Mouse (Mus musculus) T-helper 1 cell (primary cell): ENCODE results near the gene Iqcj.

Experiments used
- in situ Hi-C: fragments of 300-600 bp; cut with MboI, MseI; formaldehyde crosslinking; loops from one replicate; pipeline ENCODE4 v1.15.1; 2025; ENCODE audit warnings: high pct_unique_total_duplicates

Gene Iqcj

GRCm38 (mm10) chr3:67892026-67892705 is at the start of gene Iqcj, which contains the start of gene Iqschfp:
Gene Iqcj (plus strand): TSS chr3:67892220.
Gene Iqschfp (plus strand): TSS chr3:67892232.
- in situ Hi-C loops: no loop called here

GRCm38 (mm10) chr3:67852397-67852796 is 39.6 kb upstream of the Iqcj start:
- in situ Hi-C loops: no loop called here

GRCm38 (mm10) chr3:67861524-67861923 is 30.5 kb upstream of the Iqcj start:
- in situ Hi-C loops: no loop called here

GRCm38 (mm10) chr3:67867420-67868065 is 24.5 kb upstream of the Iqcj start:
- in situ Hi-C loops: no loop called here

- in situ Hi-C loops: no loop called here
Measured at GRCm38 (mm10) chr3:67869424-67869823, 22.6 kb upstream of the Iqcj start.

GRCm38 (mm10) chr3:67877253-67877652 is 14.8 kb upstream of the Iqcj start:
- in situ Hi-C loops: no loop called here

- in situ Hi-C loops: no loop called here
Measured at GRCm38 (mm10) chr3:67884335-67884734, 7.7 kb upstream of the Iqcj start.

GRCm38 (mm10) chr3:67886176-67886575 is 5.8 kb upstream of the Iqcj start:
- in situ Hi-C loops: no loop called here

- in situ Hi-C loops: no loop called here
Measured at GRCm38 (mm10) chr3:67887251-67887650, 4.8 kb upstream of the Iqcj start.

GRCm38 (mm10) chr3:67892768-67893167 is 748 bp downstream of the Iqcj start:
- in situ Hi-C loops: no loop called here

GRCm38 (mm10) chr3:67902517-67902916 is 10.5 kb downstream of the Iqcj start:
- in situ Hi-C loops: no loop called here

GRCm38 (mm10) chr3:67908586-67908985 is 16.6 kb downstream of the Iqcj start:
- in situ Hi-C loops: no loop called here

- in situ Hi-C loops: no loop called here
Measured at GRCm38 (mm10) chr3:67918098-67918497, 26.1 kb downstream of the Iqcj start.

GRCm38 (mm10) chr3:67918634-67919259 is 26.7 kb downstream of the Iqcj start:
- in situ Hi-C loops: no loop called here

GRCm38 (mm10) chr3:67923095-67923494 is 31.1 kb downstream of the Iqcj start:
- in situ Hi-C loops: no loop called here

GRCm38 (mm10) chr3:67925453-67925852 is 33.4 kb downstream of the Iqcj start:
- in situ Hi-C loops: no loop called here

GRCm38 (mm10) chr3:67930424-67931133 is 38.6 kb downstream of the Iqcj start:
- in situ Hi-C loops: no loop called here

- in situ Hi-C loops: no loop called here
Measured at GRCm38 (mm10) chr3:67931181-67931580, 39.2 kb downstream of the Iqcj start.

- in situ Hi-C loops: no loop called here
Measured at GRCm38 (mm10) chr3:67931914-67932313, 39.9 kb downstream of the Iqcj start.

GRCm38 (mm10) chr3:67935829-67936228 is 43.8 kb downstream of the Iqcj start:
- in situ Hi-C loops: no loop called here

GRCm38 (mm10) chr3:67947000-67947399 is 55.0 kb downstream of the Iqcj start:
- in situ Hi-C loops: no loop called here

GRCm38 (mm10) chr3:67952517-67952940 is 60.5 kb downstream of the Iqcj start:
- in situ Hi-C loops: no loop called here
